Mouse (Mus musculus): Measurements from ENCODE around the gene Hivep3.

- TF ChIP-seq CTCF (IDR thresholded peaks at IDR 0.05; ENCODE audit: control insufficient read depth, insufficient read depth, insufficient read length) (no peak), MAX (IDR thresholded peaks at IDR 0.05) (no peak), MYOD1 (IDR thresholded peaks at IDR 0.05; ENCODE audit: control insufficient read depth, insufficient read length, low read depth) (no peak), CEBPB (IDR thresholded peaks at IDR 0.05; ENCODE audit: low read depth) (no peak)
Measured at GRCm38 (mm10) chr4:120091997-120092783, 358.6 kb downstream of the Hivep3 start.
